Mouse (Mus musculus) inflammation-experienced regulatory T-cells, adult 16 weeks (primary cell): ENCODE measurements around the gene Epb42. TPM values are rescaled to one million over a fixed set of nuclear protein-coding genes. Genes with fewer than 3 reads are reported as not detected.

ENCODE experiments used
- polyA plus RNA-seq: library from polyadenylated mRNA; unstranded; fragments of 100-300 nt; shearing (Covaris generic); gene quantifications from one replicate; pipeline ENCODE4 v1.2.1, GENCODE M21; 2017

The Epb42 gene
- 0.41 TPM for polyA plus RNA-seq

GRCm38 (mm10) chr2:121036733-121037341 is at the start of gene Epb42:
Epb42 (minus strand) TSS chr2:121037072.

GRCm38 (mm10) chr2:121085480-121086185 is 48.8 kb upstream of the Epb42 start, which contains the start of gene Tgm5:
Tgm5 (minus strand) TSS chr2:121085841.

GRCm38 (mm10) chr2:121007925-121008663 is 28.8 kb downstream of the Epb42 start, which contains the start of gene Ccndbp1:
Ccndbp1 (plus strand) TSS chr2:121008403.

GRCm38 (mm10) chr2:120976990-120977925 is 59.6 kb downstream of the Epb42 start, which contains the start of gene Tmem62:
Tmem62 (plus strand) TSS chr2:120977017.

GRCm38 (mm10) chr2:120970559-120971080 is 66.3 kb downstream of the Epb42 start, which contains the start of gene Ubr1:
Ubr1 (minus strand) TSS chr2:120970715.

Other genes with a start within 250 kb of the Epb42 start
- 4.1 TPM for gene Cdan1, start 186.9 kb downstream of the Epb42 start, polyA plus RNA-seq
- 1.4 TPM for gene Ttbk2, start 186.5 kb downstream of the Epb42 start, polyA plus RNA-seq
- gene Ubr1, start 66.4 kb downstream of the Epb42 start, polyA plus RNA-seq: 70.5 TPM
- 18.0 TPM for gene Tmem62, start 60.1 kb downstream of the Epb42 start, polyA plus RNA-seq
- gene Ccndbp1, start 28.7 kb downstream of the Epb42 start, polyA plus RNA-seq: 167 TPM
- not detected for gene Tgm5, start 48.8 kb upstream of the Epb42 start, polyA plus RNA-seq
- not detected for gene Tgm7, start 72.7 kb upstream of the Epb42 start, polyA plus RNA-seq
- 20.7 TPM for gene Adal, start 103.4 kb upstream of the Epb42 start, polyA plus RNA-seq
- 15.6 TPM for gene Lcmt2, start 103.6 kb upstream of the Epb42 start, polyA plus RNA-seq
- 117 TPM for gene Tubgcp4, start 133.6 kb upstream of the Epb42 start, polyA plus RNA-seq
- 64.1 TPM for gene Zscan29, start 134.1 kb upstream of the Epb42 start, polyA plus RNA-seq
- gene Trp53bp1, start 234.3 kb upstream of the Epb42 start, polyA plus RNA-seq: 82.8 TPM